Mouse (Mus musculus): ENCODE data around the gene Polr1e.
A peak's percentile ranks its signal among the peaks of the same experiment; 100 is the strongest.
"Not testable (repeated sequence)": the region's sequence is repeated elsewhere in the genome, so short reads cannot be mapped to it uniquely, and the experiment has no call there.

Gene Polr1e

GRCm38 (mm10) chr4:45010806-45011415 lies 7.5 kb upstream of the Polr1e start:
- peak; percentile 23 for DNase-seq

GRCm38 (mm10) chr4:45011581-45012104 lies 6.7 kb upstream of the Polr1e start:
- peak; percentile 62 for DNase-seq

GRCm38 (mm10) chr4:45012105-45012975 lies 6.0 kb upstream of the Polr1e start, which contains the start of gene Zbtb5:
Gene Zbtb5 (minus strand): TSS chr4:45012412.
- peak; percentile 98 for DNase-seq

GRCm38 (mm10) chr4:45013031-45013431 lies 5.4 kb upstream of the Polr1e start:
- DNase-seq: no peak

GRCm38 (mm10) chr4:45013537-45013936 lies 4.8 kb upstream of the Polr1e start:
- no peak for DNase-seq

GRCm38 (mm10) chr4:45015615-45016014 lies 2.8 kb upstream of the Polr1e start:
- peak; percentile 69 for DNase-seq

GRCm38 (mm10) chr4:45019009-45019408 lies 626 bp downstream of the Polr1e start:
- no peak for DNase-seq

GRCm38 (mm10) chr4:45026459-45026858 lies 8.1 kb downstream of the Polr1e start:
- DNase-seq: no peak

- no peak for DNase-seq
Observed at GRCm38 (mm10) chr4:45032586-45032985, 14.2 kb downstream of the Polr1e start.

GRCm38 (mm10) chr4:45034693-45035628 lies 16.6 kb downstream of the Polr1e start:
- peak; percentile 44 for DNase-seq

- DNase-seq: no peak
Observed at GRCm38 (mm10) chr4:45036048-45036447, 17.7 kb downstream of the Polr1e start.

- no peak for DNase-seq
Observed at GRCm38 (mm10) chr4:45036571-45036970, 18.2 kb downstream of the Polr1e start.

- DNase-seq: peak; percentile 24
Observed at GRCm38 (mm10) chr4:45037455-45038410, 19.4 kb downstream of the Polr1e start.

GRCm38 (mm10) chr4:45038879-45039278 lies 20.5 kb downstream of the Polr1e start:
- peak; percentile 7 for DNase-seq

GRCm38 (mm10) chr4:45039546-45039945 lies 21.2 kb downstream of the Polr1e start:
- DNase-seq: not testable (repeated sequence)

- no peak for DNase-seq
Observed at GRCm38 (mm10) chr4:45040795-45041194, 22.4 kb downstream of the Polr1e start.

- no peak for DNase-seq
Observed at GRCm38 (mm10) chr4:45046679-45047078, 28.3 kb downstream of the Polr1e start.

- no peak for DNase-seq
Observed at GRCm38 (mm10) chr4:45047286-45047887, 29.0 kb downstream of the Polr1e start.

GRCm38 (mm10) chr4:45047956-45048355 lies 29.6 kb downstream of the Polr1e start:
- no peak for DNase-seq

- DNase-seq: no peak
Observed at GRCm38 (mm10) chr4:45054862-45055261, 36.5 kb downstream of the Polr1e start.

- DNase-seq: no peak
Observed at GRCm38 (mm10) chr4:45055451-45055850, 37.1 kb downstream of the Polr1e start.

Data from lung, postnatal 14 days (tissue).